Mouse (Mus musculus): ENCODE measurements at regions not wholly inside any gene's neighbourhood (a gene's known extent, or its start where the extent isn't known, plus 50 kb on each side); places are given as distances from the start of the nearest gene placed in this dataset.

DNA sequence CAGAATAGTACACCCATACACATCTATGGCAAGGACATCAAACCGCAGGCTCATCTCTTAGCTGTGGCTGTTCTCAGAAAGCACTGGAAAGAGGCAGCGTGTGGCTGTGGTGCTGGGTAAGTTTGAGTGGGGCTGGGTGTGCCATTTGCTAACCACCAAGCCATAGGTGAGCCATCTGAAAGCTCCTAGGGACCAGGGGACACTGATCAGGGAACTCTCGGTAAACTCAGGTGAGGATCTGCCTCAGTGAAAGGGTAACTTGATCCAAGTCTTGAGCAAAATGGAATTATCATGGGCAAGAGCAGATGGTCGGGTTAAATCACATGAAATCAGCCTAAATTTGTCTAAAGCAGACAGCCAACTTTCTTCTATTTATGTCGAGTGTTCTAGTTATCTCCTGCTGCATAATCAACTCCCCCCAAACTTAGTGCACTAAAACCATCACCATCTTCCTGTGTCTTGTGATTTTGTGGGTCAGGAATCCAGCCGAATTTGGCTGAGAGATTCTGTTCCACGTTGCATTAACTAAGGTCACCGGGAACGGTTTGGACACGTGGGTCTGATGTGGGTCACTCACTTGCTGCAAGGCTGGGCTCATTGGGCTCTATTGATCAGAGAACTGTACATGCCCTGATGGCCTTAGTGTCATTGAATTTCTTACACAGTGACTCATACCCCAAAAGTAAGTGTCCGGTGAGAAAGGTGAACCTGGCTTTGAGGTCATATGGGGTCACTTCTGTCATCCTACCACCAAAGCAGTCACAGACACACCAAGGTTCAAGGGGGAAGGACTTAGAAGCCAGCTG is 78.9 kb upstream of the Hes1 start:
- Histone ChIP-seq H3K4me1 (ENCODE audit: control insufficient read depth, insufficient read depth, low read length) (no peaks in the 10 kb centered on the region), H3K9ac (replicated peaks; ENCODE audit: low read length) (no peak overlapping the region), H3K27ac (replicated peaks; ENCODE audit: low read depth, low read length) (no peak overlapping the region), H3K4me3 (replicated peaks; ENCODE audit: low read depth, low read length) (no peak overlapping the region), H3K27me3 (ENCODE audit: control insufficient read depth, insufficient read depth, low read length) (0 out of 2 replicates have a peak, but pooled peaks cover 3% of the 10 kb centered on the region), H3K36me3 (ENCODE audit: control insufficient read depth, insufficient read depth, low read length) (no peaks in the 10 kb centered on the region), H3K9me3 (ENCODE audit: control insufficient read depth, low read length) (no peaks in the 10 kb centered on the region), H3K4me2 (ENCODE audit: low read length) (no peak overlapping the region)
- 87% methylated on average over 11 of the region's 11 CpGs for WGBS
- DNase-seq (no peak), ATAC-seq (ENCODE audit: low FRiP score, low TSS enrichment) (no peak)

- Histone ChIP-seq H3K9ac (replicated peaks; ENCODE audit: low read length) (no peak overlapping the region), H3K36me3 (ENCODE audit: control insufficient read depth, insufficient read depth, low read length) (no peaks in the 10 kb centered on the region), H3K4me3 (replicated peaks; ENCODE audit: low read depth, low read length) (no peak overlapping the region), H3K4me2 (ENCODE audit: low read length) (no peak overlapping the region), H3K27ac (replicated peaks; ENCODE audit: low read depth, low read length) (no peak overlapping the region), H3K9me3 (ENCODE audit: control insufficient read depth, low read length) (no peaks in the 10 kb centered on the region), H3K27me3 (ENCODE audit: control insufficient read depth, insufficient read depth, low read length) (0 out of 2 replicates have a peak, but pooled peaks cover 3% of the 10 kb centered on the region), H3K4me1 (ENCODE audit: control insufficient read depth, insufficient read depth, low read length) (no peaks in the 10 kb centered on the region)
- ATAC-seq (ENCODE audit: low FRiP score, low TSS enrichment) (no peak), DNase-seq (no peak)
- WGBS, result 94% methylated on average over 4 of the region's 4 CpGs
Measured at GRCm38 (mm10) chr16:29987595-29987994, 76.6 kb upstream of the Hes1 start.

DNA sequence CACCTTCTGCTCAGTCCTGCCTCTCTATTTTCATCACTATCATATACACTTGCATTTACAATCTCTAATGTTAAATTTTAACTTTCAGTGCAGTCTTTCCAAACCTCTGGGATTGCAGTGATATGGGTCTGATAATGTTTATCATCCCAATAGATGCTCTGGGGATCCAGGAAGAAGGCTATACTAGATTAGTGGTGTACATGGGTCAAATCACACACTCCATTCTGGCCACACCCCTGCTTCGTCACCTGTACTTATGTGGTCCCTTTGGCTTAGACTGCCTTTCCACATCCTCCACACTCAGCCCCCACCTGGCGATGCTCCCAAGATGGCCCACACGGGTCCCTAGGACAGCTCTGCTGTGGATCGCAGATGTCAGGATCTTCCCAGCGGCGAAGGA is 76.2 kb upstream of the Hes1 start:
- no peak overlapping the region for H3K9ac ChIP-seq (replicated peaks; ENCODE audit: low read length)
- no peak overlapping the region for H3K4me3 ChIP-seq (replicated peaks; ENCODE audit: low read depth, low read length)
- WGBS, result 95% methylated on average over 6 of the region's 6 CpGs
- DNase-seq, result no peak
- H3K36me3 ChIP-seq (ENCODE audit: control insufficient read depth, insufficient read depth, low read length), result no peaks in the 10 kb centered on the region
- H3K4me1 ChIP-seq (ENCODE audit: control insufficient read depth, insufficient read depth, low read length), result no peaks in the 10 kb centered on the region
- no peak overlapping the region for H3K4me2 ChIP-seq (ENCODE audit: low read length)
- H3K27ac ChIP-seq (replicated peaks; ENCODE audit: low read depth, low read length), result no peak overlapping the region
- H3K27me3 ChIP-seq (ENCODE audit: control insufficient read depth, insufficient read depth, low read length), result 0 out of 2 replicates have a peak, but pooled peaks cover 3% of the 10 kb centered on the region
- H3K9me3 ChIP-seq (ENCODE audit: control insufficient read depth, low read length), result no peaks in the 10 kb centered on the region
- ATAC-seq (ENCODE audit: low FRiP score, low TSS enrichment), result no peak

GRCm38 (mm10) chr16:29989308-29989707 is 74.9 kb upstream of the Hes1 start:
- WGBS, result 25% methylated on average over 1 of the region's 1 CpGs
- Histone ChIP-seq H3K27me3 (ENCODE audit: control insufficient read depth, insufficient read depth, low read length) (0 out of 2 replicates have a peak, but pooled peaks cover 3% of the 10 kb centered on the region), H3K36me3 (ENCODE audit: control insufficient read depth, insufficient read depth, low read length) (no peaks in the 10 kb centered on the region), H3K9me3 (ENCODE audit: control insufficient read depth, low read length) (no peaks in the 10 kb centered on the region), H3K4me3 (replicated peaks; ENCODE audit: low read depth, low read length) (no peak overlapping the region), H3K9ac (replicated peaks; ENCODE audit: low read length) (no peak overlapping the region), H3K4me2 (ENCODE audit: low read length) (no peak overlapping the region), H3K27ac (replicated peaks; ENCODE audit: low read depth, low read length) (no peak overlapping the region), H3K4me1 (ENCODE audit: control insufficient read depth, insufficient read depth, low read length) (no peaks in the 10 kb centered on the region)
- no peak for ATAC-seq (ENCODE audit: low FRiP score, low TSS enrichment)
- DNase-seq, result no peak

DNA sequence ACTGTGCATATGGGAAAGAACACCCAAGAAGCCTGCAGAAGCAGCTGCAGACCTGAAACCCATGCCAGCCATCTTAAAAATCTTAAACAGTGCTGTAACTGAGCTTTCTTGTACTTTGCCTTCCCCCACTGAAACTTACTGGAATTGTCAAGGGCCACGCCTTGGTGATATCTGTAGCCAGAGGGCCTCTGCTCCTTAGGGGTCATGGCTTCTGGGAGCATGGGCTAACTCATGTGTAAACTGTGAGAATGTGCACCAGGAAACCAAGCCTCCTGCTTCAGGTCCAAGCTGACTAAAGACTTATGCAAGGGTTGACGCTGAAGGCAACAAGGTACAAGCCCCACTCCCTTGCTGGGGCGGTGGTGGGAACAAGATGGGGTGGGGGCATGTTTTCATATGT is 73.8 kb upstream of the Hes1 start:
- Histone ChIP-seq H3K9me3 (ENCODE audit: control insufficient read depth, low read length) (no peaks in the 10 kb centered on the region), H3K27me3 (ENCODE audit: control insufficient read depth, insufficient read depth, low read length) (0 out of 2 replicates have a peak, but pooled peaks cover under 1% of the 10 kb centered on the region), H3K4me3 (replicated peaks; ENCODE audit: low read depth, low read length) (no peak overlapping the region), H3K9ac (replicated peaks; ENCODE audit: low read length) (no peak overlapping the region), H3K4me1 (ENCODE audit: control insufficient read depth, insufficient read depth, low read length) (no peaks in the 10 kb centered on the region), H3K4me2 (ENCODE audit: low read length) (no peak overlapping the region), H3K36me3 (ENCODE audit: control insufficient read depth, insufficient read depth, low read length) (no peaks in the 10 kb centered on the region), H3K27ac (replicated peaks; ENCODE audit: low read depth, low read length) (no peak overlapping the region)
- no peak for DNase-seq
- ATAC-seq (ENCODE audit: low FRiP score, low TSS enrichment), result no peak
- WGBS, result 89% methylated on average over 3 of the region's 3 CpGs

DNA sequence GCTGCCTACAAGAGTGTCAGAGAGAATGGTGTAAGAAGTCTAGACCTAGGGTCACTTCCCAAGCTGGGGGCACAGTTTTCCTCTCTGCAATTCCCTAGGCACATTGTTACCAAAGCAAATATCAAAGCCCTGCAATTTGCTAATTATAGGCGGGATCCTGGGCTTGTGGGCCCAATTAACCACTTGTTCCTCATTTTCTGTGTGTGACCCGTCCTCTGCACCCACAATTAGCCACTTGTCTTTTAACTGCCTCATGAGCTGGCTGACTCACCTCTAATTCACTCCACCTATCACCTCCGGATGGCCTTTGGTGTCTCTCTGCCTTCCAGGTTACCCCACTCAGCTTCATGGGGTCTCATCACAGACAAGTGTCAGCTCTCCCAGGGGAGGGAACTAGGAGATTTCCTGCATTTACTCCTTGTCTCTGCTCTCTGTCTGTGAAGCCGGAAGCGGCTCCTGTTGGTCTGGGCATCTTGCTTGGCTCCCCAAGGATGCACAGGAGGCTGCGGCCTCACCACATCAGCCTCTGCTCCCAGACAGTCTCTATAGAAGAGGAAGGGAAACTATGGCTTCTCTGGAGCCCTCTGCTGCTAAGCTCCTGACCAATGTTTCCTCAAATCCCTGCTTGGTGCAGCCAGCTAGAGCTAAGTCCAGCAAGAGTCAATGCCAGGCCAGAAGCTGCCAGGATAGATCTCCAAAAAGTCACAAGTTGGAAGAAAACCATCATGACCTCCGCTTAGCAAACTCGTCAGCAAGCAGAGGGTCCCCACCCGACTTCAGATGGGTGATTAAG is 73.2 kb upstream of the Hes1 start:
- H3K4me2 ChIP-seq (ENCODE audit: low read length), result no peak overlapping the region
- no peaks in the 10 kb centered on the region for H3K4me1 ChIP-seq (ENCODE audit: control insufficient read depth, insufficient read depth, low read length)
- H3K27me3 ChIP-seq (ENCODE audit: control insufficient read depth, insufficient read depth, low read length), result no peaks in the 10 kb centered on the region
- no peak overlapping the region for H3K27ac ChIP-seq (replicated peaks; ENCODE audit: low read depth, low read length)
- H3K9ac ChIP-seq (replicated peaks; ENCODE audit: low read length), result no peak overlapping the region
- no peak overlapping the region for H3K4me3 ChIP-seq (replicated peaks; ENCODE audit: low read depth, low read length)
- DNase-seq, result no peak
- H3K9me3 ChIP-seq (ENCODE audit: control insufficient read depth, low read length), result no peaks in the 10 kb centered on the region
- ATAC-seq (ENCODE audit: low FRiP score, low TSS enrichment), result no peak
- WGBS, result 90% methylated on average over 9 of the region's 9 CpGs
- H3K36me3 ChIP-seq (ENCODE audit: control insufficient read depth, insufficient read depth, low read length), result no peaks in the 10 kb centered on the region

DNA sequence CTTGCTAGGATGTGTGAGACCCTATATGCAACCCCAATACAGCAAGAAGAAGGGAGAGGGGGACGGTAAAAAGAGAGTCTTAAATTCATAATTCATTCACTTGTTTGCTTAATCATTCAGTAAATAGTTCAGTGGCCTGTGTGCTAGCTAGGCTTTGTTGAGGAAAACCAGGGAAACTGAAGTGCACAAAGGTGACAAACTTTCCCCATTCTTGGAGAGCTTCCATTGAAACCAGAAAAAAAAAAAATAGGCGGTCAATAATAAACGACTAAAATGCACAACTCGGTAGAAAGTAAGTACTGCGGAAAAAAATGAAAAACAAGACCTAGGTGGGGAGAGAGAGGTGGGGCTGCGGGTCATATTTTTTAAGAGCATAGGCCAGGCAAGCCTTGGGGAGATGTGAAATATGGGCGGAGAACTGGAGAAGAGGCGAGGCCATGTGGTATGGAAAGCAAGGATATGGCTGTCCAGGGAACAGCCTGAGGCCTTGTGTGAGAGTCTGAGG is 72.3 kb upstream of the Hes1 start:
- H3K9me3 ChIP-seq (ENCODE audit: control insufficient read depth, low read length), result no peaks in the 10 kb centered on the region
- no peak for DNase-seq
- ATAC-seq (ENCODE audit: low FRiP score, low TSS enrichment), result no peak
- H3K4me3 ChIP-seq (replicated peaks; ENCODE audit: low read depth, low read length), result no peak overlapping the region
- H3K27ac ChIP-seq (replicated peaks; ENCODE audit: low read depth, low read length), result no peak overlapping the region
- H3K36me3 ChIP-seq (ENCODE audit: control insufficient read depth, insufficient read depth, low read length), result no peaks in the 10 kb centered on the region
- no peak overlapping the region for H3K9ac ChIP-seq (replicated peaks; ENCODE audit: low read length)
- 0 out of 2 replicates have a peak, but pooled peaks cover 3% of the 10 kb centered on the region for H3K4me1 ChIP-seq (ENCODE audit: control insufficient read depth, insufficient read depth, low read length)
- no peaks in the 10 kb centered on the region for H3K27me3 ChIP-seq (ENCODE audit: control insufficient read depth, insufficient read depth, low read length)
- 93% methylated on average over 8 of the region's 8 CpGs for WGBS
- H3K4me2 ChIP-seq (ENCODE audit: low read length), result no peak overlapping the region

DNA sequence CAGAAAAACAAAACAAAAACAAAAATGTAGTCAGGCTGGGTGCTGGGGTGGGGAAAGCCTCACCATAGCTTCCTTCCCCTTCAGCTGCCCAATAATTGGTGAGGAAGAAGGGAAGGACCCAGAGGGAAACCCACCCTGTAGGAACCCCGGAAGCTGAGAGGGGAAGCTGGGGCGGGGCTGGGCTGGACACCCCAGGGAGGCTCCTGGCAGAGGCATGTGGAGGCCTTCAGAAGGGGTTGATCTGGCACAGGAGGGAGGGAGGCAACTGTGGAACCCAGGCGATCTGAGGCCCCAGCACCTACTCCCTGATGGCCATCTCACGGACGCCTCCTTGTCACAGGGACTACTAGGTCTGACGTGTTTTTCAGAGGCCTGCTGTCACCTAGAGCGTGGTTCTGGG is 71.1 kb upstream of the Hes1 start:
- no peak for ATAC-seq (ENCODE audit: low FRiP score, low TSS enrichment)
- DNase-seq, result no peak
- no peak overlapping the region for H3K9ac ChIP-seq (replicated peaks; ENCODE audit: low read length)
- H3K4me3 ChIP-seq (replicated peaks; ENCODE audit: low read depth, low read length), result no peak overlapping the region
- 84% methylated on average over 7 of the region's 7 CpGs for WGBS
- H3K36me3 ChIP-seq (ENCODE audit: control insufficient read depth, insufficient read depth, low read length), result no peaks in the 10 kb centered on the region
- no peaks in the 10 kb centered on the region for H3K27me3 ChIP-seq (ENCODE audit: control insufficient read depth, insufficient read depth, low read length)
- H3K4me2 ChIP-seq (ENCODE audit: low read length), result no peak overlapping the region
- H3K4me1 ChIP-seq (ENCODE audit: control insufficient read depth, insufficient read depth, low read length), result 0 out of 2 replicates have a peak, but pooled peaks cover 3% of the 10 kb centered on the region
- no peaks in the 10 kb centered on the region for H3K9me3 ChIP-seq (ENCODE audit: control insufficient read depth, low read length)
- no peak overlapping the region for H3K27ac ChIP-seq (replicated peaks; ENCODE audit: low read depth, low read length)
